Mouse (Mus musculus): ENCODE results near the gene Pcdh17.

DNA sequence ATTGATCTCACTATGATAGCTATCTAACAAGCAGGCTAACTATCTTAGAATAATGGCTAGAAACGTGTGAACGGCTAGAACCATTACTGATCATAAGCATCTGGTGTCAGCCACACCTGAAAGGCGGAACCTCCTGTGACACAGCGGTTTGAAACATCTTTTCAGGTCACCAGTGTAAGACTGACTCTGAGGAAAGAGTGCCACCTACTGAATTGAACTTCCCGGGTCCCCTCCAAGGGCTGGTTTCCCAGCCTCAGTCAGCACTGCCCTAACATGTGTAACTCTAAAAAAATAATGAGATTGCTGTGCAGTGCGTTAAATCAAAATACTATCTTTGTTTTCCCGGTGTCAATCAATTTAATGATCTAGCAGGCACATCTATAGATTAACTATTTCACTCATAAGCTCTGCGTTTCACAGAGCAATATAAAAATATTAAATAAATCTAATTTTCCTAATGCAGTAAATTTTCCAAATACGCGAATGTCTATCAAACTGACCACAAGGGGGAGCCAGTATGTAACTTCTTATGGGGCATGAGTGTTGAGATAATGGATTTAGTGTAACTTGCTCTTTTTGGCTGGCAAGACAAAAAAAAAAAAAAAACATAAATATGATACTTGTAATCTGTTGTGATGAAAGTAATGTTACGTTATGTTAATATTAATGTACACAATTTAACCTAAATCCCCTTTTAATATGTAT is 5.1 kb upstream of the Pcdh17 start:
- TF ChIP-seq POLR2A (IDR thresholded peaks at IDR 0.05; ENCODE audit: low read depth, low read length) (no peak), CTCF (IDR thresholded peaks at IDR 0.05; ENCODE audit: extremely low read depth, insufficient read length, insufficient replicate concordance, low read depth, low read length) (no peak)
